Mouse (Mus musculus): ENCODE results near the gene Rasal3.

DNA sequence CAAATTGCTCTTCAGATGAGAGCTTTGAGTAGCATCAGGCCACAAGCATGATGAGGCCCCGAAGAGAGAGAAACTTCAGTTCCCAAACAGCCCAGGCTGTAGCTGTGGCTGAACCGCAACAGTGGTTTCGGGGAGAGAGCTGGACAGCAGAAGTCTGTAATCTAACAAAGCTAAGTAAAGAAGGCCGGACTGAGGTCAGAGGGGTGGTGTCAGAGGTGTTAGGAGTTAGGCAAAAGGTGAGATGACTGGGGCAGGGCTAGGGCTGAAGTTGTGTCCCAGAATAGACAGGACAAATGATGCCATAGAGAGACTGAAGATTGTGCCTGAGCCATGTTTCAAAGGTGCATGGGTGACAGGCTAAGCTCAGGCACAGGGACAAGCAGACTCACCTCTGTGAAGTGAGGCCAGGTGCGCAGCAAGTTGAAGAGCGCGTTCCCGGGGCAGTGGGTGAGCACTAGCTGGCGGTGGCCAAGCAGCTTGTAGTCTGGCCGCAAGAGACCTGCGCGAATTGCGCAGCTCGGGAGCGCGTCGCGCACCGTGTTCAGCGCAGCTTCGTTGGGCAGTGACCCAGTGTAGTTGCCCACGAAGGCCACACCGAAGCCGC, 12.1 kb upstream of the Rasal3 start:
- TF ChIP-seq POLR2A (IDR thresholded peaks at IDR 0.05; ENCODE audit: low read depth, low read length): no peak
- no peak for TF ChIP-seq CTCF (IDR thresholded peaks at IDR 0.05; ENCODE audit: borderline replicate concordance, insufficient read depth, low read length)
